Mouse (Mus musculus) stomach, embryonic 16.5 days (tissue): ENCODE results near the gene Ddx28. TPM values are rescaled to one million over a fixed set of nuclear protein-coding genes. Genes with fewer than 3 reads are reported as not detected.

Experiments used
- ATAC-seq: fragments of 200-750 bp; cut with Nextera tagmentation; 2 replicates; pipeline ENCODE4 v1.8.0; 2017; ENCODE audit warnings: moderate number of reproducible peaks, moderate TSS enrichment; ENCODE audit not compliant: insufficient read depth, low FRiP score
- H3K27ac ChIP-seq: fragments of 300-500 bp; sonication (generic); 2 replicates; pipeline ENCODE4 v1.5.1; 2014; ENCODE audit warnings: low read length
- H3K27me3 ChIP-seq: fragments of 300-500 bp; sonication (generic); 2 replicates; pipeline ENCODE4 v1.6.1; 2014; ENCODE audit warnings: low read length, control low read depth, mixed read lengths; ENCODE audit not compliant: control insufficient read depth, insufficient read depth
- H3K36me3 ChIP-seq: fragments of 300-500 bp; sonication (generic); 2 replicates; pipeline ENCODE4 v1.6.1; 2014; ENCODE audit warnings: low read length; ENCODE audit not compliant: control insufficient read depth, insufficient read depth
- H3K4me1 ChIP-seq: fragments of 300-500 bp; sonication (generic); 2 replicates; pipeline ENCODE4 v1.6.1; 2014; ENCODE audit warnings: low read length, control low read depth, mixed read lengths; ENCODE audit not compliant: control insufficient read depth, insufficient read depth
- H3K4me2 ChIP-seq: fragments of 300-500 bp; sonication (generic); 2 replicates; pipeline ENCODE4 v1.6.1; 2014; ENCODE audit warnings: low read depth, low read length, mixed read lengths
- H3K4me3 ChIP-seq: fragments of 300-500 bp; sonication (generic); replicated peaks from 2 replicates; pipeline ENCODE4 v1.5.1; 2014; ENCODE audit warnings: mild to moderate bottlenecking, low read length
- H3K9ac ChIP-seq: fragments of 300-500 bp; sonication (generic); 2 replicates; pipeline ENCODE4 v1.6.1; 2014; ENCODE audit warnings: low read length
- H3K9me3 ChIP-seq: fragments of 300-500 bp; sonication (generic); replicated peaks from 2 replicates; pipeline ENCODE4 v1.6.1; 2016; ENCODE audit warnings: low read length, control low read depth; ENCODE audit not compliant: control insufficient read depth
- WGBS: fragments of 180-500 bp; shearing (Covaris S2); extraction: QIAGEN DNeasy Blood & Tissue Kit; methylation state at CpG from one replicate; pipeline ENCODE4 v1.1.7; 2014; 5-methylcytosine and 5-hydroxymethylcytosine counted together
- polyA plus RNA-seq: library from polyadenylated mRNA; unstranded; fragments of >200 nt; fragmentation: Nextera tagmentation; extraction: Ambion mirVana; gene quantifications from 2 replicates; pipeline ENCODE4 v1.2.1, GENCODE M21; 2015

The Ddx28 gene
- polyA plus RNA-seq, 1 experiment from 2014 or later: 16.5 TPM

GRCm38 (mm10) chr8:105965266-105965904 is 46.3 kb downstream of the Ddx28 start:
- Histone ChIP-seq H3K4me3 (peak overlapping the region; percentile 85), H3K27me3 (no peaks in the 10 kb centered on the region), H3K9ac (peak overlapping the region; percentile 91), H3K9me3 (no peaks in the 10 kb centered on the region), H3K27ac (peak overlapping the region; percentile 96), H3K4me2 (peak overlapping the region; percentile 70), H3K36me3 (no peaks in the 10 kb centered on the region), H3K4me1 (peaks cover 25% of the 10 kb centered on the region)
- ATAC-seq: peak; percentile 74
- WGBS: under 1% methylated on average over 40 of the region's 40 CpGs

GRCm38 (mm10) chr8:105964506-105965265 is 47.0 kb downstream of the Ddx28 start:
- peak overlapping the region; percentile 70 for H3K4me2 ChIP-seq
- WGBS: 52% methylated on average over 12 of the region's 12 CpGs
- H3K27ac ChIP-seq: peak overlapping the region; percentile 96
- ATAC-seq: no peak
- peak overlapping the region; percentile 91 for H3K9ac ChIP-seq
- peak overlapping the region; percentile 85 for H3K4me3 ChIP-seq
- H3K27me3 ChIP-seq: no peaks in the 10 kb centered on the region
- no peaks in the 10 kb centered on the region for H3K9me3 ChIP-seq
- peaks cover 30% of the 10 kb centered on the region for H3K4me1 ChIP-seq
- H3K36me3 ChIP-seq: no peaks in the 10 kb centered on the region

GRCm38 (mm10) chr8:105961536-105961935 is 50.1 kb downstream of the Ddx28 start:
- no peak for ATAC-seq
- Histone ChIP-seq H3K9ac (no peak overlapping the region), H3K27me3 (no peaks in the 10 kb centered on the region), H3K9me3 (no peaks in the 10 kb centered on the region), H3K4me3 (no peak overlapping the region), H3K36me3 (no peaks in the 10 kb centered on the region; the same call in 1 of the 2 replicates), H3K4me1 (peaks cover 28% of the 10 kb centered on the region), H3K27ac (no peak overlapping the region), H3K4me2 (no peak overlapping the region)
- 88% methylated on average over 10 of the region's 10 CpGs for WGBS

- Histone ChIP-seq H3K4me1 (peaks cover 24% of the 10 kb centered on the region), H3K27ac (no peak overlapping the region), H3K4me2 (no peak overlapping the region), H3K9ac (no peak overlapping the region), H3K27me3 (no peaks in the 10 kb centered on the region), H3K9me3 (no peaks in the 10 kb centered on the region), H3K4me3 (no peak overlapping the region), H3K36me3 (no peaks in the 10 kb centered on the region; the same call in 1 of the 2 replicates)
- ATAC-seq: no peak
- 73% methylated on average over 14 of the region's 14 CpGs for WGBS
Measured at GRCm38 (mm10) chr8:105961101-105961500, 50.6 kb downstream of the Ddx28 start.

Other genes with a start within 250 kb of the Ddx28 start
- 13.7 and 14.1 TPM in 2 replicates for gene Ranbp10, start 184.5 kb downstream of the Ddx28 start, polyA plus RNA-seq
- 0.10 and 0.18 TPM in 2 replicates for gene Tsnaxip1, start 184.2 kb downstream of the Ddx28 start, polyA plus RNA-seq
- gene Cenpt, start 158.6 kb downstream of the Ddx28 start, polyA plus RNA-seq: 39.4 and 41.0 TPM in 2 replicates
- gene Thap11, start 156.8 kb downstream of the Ddx28 start, polyA plus RNA-seq: 49.3 and 54.5 TPM in 2 replicates
- 140 and 208 TPM in 2 replicates for gene Nutf2, start 151.3 kb downstream of the Ddx28 start, polyA plus RNA-seq
- 41.8 and 46.4 TPM in 2 replicates for gene Edc4, start 131.0 kb downstream of the Ddx28 start, polyA plus RNA-seq
- 0.55 TPM in 1 of 2 replicates, not detected in the other for gene Nrn1l, start 118.3 kb downstream of the Ddx28 start, polyA plus RNA-seq
- 30.4 and 33.1 TPM in 2 replicates for gene Pskh1, start 111.4 kb downstream of the Ddx28 start, polyA plus RNA-seq
- gene Ctrl, start 78.0 kb downstream of the Ddx28 start, polyA plus RNA-seq: 3.9 and 5.9 TPM in 2 replicates
- gene Psmb10, start 73.4 kb downstream of the Ddx28 start, polyA plus RNA-seq: 55.0 and 59.5 TPM in 2 replicates
- gene Lcat, start 68.5 kb downstream of the Ddx28 start, polyA plus RNA-seq: 4.2 and 5.0 TPM in 2 replicates
- gene Slc12a4, start 45.8 kb downstream of the Ddx28 start, polyA plus RNA-seq: 35.4 and 44.9 TPM in 2 replicates
- gene Dpep3, start 32.5 kb downstream of the Ddx28 start, polyA plus RNA-seq: not detected in 2 replicates
- gene Dus2, start 20.5 kb downstream of the Ddx28 start, polyA plus RNA-seq: 18.3 and 18.5 TPM in 2 replicates
- gene Dpep2nb, start 5.9 kb downstream of the Ddx28 start, polyA plus RNA-seq: not detected in 2 replicates
- 4.7 and 5.3 TPM in 2 replicates for gene Nfatc3, start 47.0 kb upstream of the Ddx28 start, polyA plus RNA-seq
- 62.6 and 82.5 TPM in 2 replicates for gene Esrp2, start 125.1 kb upstream of the Ddx28 start, polyA plus RNA-seq
- gene Pla2g15, start 138.5 kb upstream of the Ddx28 start, polyA plus RNA-seq: 13.7 and 14.9 TPM in 2 replicates
- gene Slc7a6, start 157.0 kb upstream of the Ddx28 start, polyA plus RNA-seq: 28.7 and 33.2 TPM in 2 replicates
- 25.5 and 26.3 TPM in 2 replicates for gene Slc7a6os, start 199.1 kb upstream of the Ddx28 start, polyA plus RNA-seq
- gene Prmt7, start 199.1 kb upstream of the Ddx28 start, polyA plus RNA-seq: 43.8 and 44.7 TPM in 2 replicates